Mouse (Mus musculus) natural killer cell, adult 2 months (primary cell): ENCODE measurements at regions not wholly inside any gene's neighbourhood (a gene's known extent, or its start where the extent isn't known, plus 50 kb on each side); places are given as distances from the start of the nearest gene placed in this dataset.

Experiments
- DNase-seq, 2 experiments: peaks; one replicate each; pipeline ENCODE4 v3.0.0; 2022; ENCODE audit warnings: low spot score in 2 of 2

DNA sequence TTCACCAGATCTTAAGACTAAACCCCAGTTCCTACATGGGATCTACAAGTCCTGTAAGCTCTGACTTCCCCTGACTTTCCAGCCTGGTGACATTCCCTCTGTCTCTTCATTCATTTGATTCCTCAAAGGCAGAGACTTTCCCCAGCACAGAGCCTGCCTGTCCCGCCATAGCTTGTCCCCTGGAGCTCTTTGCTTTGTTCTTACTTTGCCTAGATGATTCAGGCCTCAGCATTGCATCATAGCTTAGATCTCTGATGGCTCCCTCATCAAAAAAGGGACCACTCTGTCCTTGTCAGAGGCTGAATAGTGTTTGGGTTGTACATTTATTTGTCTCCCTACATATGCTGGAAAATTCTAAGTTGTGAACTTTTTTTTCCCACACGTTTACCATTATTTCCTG, 57.6 kb upstream of the Exoc6 start:
- DNase-seq, result no peak

DNA sequence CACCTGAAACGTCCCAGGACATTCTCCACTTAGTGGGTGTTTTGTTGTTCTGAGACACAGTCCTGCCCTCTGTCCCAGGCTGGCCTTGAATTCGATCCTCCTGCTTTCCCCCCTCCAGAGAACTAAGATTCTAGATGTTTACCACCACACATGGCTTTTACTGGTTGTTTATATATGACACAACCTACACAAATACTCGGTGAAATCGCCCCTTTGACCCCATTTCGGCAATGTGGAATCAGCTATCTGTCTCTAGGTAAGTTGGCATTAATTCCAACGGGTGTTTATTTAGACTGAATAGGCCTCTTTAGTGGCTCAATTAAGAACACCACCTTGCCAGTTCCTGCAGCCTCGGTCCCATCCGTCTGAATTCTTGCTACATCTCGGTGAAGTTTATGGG, 56.8 kb upstream of the Exoc6 start:
- no peak for DNase-seq

DNA sequence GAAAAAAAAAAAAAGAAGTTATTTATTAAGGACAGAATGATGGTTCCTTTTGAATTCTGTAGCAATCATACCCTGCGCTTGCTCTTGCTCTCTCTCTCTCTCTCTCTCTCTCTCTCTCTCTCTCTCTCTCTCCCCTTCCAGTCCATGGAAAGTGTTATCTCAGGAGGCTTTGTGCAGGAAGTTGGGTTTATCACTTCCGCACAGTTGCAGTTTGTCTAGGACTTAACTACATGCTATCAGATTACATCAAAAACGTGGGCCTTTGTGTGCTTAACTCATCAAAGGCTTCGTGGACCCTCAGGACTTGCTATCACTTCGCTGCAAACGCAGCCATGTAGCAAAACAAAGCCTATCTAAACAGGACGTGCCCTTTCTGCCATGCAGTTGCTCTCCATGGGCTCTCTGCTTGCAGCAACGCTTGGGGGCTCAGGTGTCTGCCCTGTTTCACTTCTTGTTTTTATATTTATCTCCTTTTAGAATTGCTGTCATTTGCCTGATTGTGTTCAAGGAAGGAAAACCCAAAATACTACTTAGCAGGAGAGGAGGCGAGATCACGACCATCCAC, 56.2 kb upstream of the Exoc6 start:
- DNase-seq, result peak in 1 of 2 experiments; percentile 66

DNA sequence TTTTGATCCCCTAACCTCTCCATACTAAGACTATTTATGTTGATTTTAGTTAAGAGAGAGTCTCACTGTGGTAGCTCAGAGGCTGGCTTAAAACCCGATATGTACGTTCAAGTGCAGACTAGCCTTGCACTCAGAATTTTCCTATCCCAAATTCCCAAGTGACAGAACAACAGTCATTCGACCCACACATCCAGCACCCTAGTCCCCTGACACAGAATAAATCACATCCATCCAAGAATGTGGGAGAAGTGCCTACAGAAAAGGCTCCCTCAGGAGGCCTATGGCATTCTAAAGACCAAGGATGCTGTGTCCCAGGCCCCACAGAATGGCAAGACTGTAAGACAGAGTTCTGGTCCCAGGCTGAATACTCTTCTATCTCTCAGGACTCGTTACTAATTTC, 55.4 kb upstream of the Exoc6 start:
- DNase-seq, result no peak

DNA sequence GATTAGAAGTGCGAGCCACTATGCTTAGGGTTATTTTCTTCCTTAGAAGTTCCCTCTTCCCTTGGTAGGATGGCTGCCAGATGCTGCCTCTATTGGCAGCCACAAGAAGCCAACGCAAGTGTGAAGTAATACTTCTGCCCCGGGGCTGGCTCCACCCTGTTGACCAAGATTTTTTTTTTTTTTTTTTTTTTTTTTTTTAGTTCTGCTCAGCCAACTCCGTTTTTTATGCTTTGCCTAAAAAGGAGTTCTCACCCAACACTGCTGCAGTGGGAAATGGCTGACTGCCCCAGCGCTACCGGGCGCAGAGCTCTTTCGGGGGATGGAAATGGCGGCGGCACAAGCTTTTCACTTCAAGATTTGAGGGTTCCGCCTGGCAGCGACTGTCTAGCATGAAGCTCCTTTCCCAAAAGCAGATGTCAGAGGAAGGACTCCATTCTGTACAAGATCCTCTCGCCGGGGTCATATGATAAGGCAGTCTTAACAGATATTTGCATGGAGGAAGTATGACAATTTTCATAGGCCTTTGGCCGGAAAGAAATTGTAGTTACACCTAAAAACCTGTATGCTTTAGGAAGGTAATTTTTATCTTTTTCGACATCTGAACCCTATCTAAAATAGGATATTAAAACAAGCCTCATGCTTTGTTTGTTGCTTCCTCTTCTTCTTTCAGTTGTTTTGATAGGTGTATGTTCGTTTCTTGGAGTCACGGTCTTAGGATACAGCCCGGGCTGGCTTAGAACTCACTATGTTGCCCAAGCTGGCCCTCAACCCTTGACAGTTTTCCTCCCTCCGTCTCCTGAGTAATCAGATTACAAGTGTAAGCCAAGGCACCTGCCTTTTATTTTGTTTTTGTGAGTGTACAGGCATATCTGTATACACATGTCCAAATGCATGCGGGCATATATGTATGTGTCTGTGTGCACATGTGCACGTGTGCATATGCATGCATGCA, 54.6 kb upstream of the Exoc6 start:
- peak; percentile 30 to 85 for DNase-seq

DNA sequence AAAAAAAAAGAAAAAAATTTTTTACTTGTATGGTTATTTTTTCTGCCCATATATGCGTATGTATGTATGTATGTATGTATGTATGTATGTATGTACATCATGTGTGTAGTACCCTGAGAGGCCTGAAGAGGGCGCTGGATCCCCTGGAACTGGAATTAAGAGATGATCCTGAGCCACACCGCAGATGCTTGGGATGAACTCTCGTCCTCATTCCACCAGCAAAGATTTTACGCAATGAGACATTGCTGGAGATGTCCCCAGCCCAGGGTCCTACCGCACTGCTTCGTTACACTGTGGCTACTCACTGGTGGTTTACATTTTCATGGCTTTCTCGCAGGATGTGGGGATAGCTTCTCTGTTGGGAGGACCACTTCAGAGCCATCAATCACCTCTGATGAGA, 53.5 kb upstream of the Exoc6 start:
- peak in 1 of 2 experiments; percentile 19 for DNase-seq

DNA sequence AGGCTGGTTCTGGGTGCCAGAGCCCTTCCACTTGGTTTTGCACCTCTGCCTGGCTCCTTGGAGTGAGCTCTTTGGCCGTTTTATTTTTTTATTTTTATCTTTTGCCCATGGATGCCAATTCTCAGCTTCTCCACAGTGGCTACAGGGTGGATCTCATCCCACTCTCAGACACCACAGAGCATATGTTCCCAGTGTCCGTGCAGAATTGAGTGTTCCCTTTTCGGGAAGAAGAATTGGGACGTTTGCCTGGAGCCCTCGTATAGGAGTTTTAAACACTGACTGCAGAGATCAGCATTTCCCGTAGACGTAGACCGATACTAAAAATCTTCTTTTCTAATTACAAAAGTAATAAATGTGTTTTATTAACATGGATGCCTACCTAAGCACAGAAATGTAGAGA, 53.1 kb upstream of the Exoc6 start:
- DNase-seq, result no peak

DNA sequence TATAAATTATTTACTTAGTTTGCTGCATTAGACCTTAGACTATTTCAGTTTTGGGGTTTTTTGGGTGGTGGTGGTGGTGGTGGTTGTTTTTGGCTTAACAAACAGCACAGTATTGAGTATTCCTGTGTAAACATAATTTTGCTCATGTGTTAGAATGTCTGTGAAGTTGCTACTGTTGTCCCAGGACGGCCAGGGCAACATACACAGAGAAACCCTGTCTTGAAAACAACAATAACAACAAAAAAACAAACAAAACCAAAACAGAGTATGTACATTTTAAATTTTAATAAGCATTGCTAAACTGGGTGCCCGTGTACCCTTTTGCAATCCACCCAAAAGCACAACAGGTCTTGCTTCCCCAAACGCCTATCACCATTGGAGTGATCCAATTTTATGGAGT, 51.8 kb upstream of the Exoc6 start:
- DNase-seq, result no peak
